Mouse (Mus musculus) hindbrain, embryonic 15.5 days (tissue): ENCODE measurements around the gene Dhrs13. TPM values are rescaled to one million over a fixed set of nuclear protein-coding genes. Genes with fewer than 3 reads are reported as not detected.

Source experiments
- ATAC-seq: fragments of 200-750 bp; cut with Nextera tagmentation; 2 replicates; pipeline ENCODE4 v1.8.0; 2017; ENCODE audit warnings: low read depth, moderate number of reproducible peaks, moderate TSS enrichment; ENCODE audit not compliant: low FRiP score
- H3K27ac ChIP-seq: fragments of 300-500 bp; sonication (generic); replicated peaks from 2 replicates; pipeline ENCODE4 v1.5.1; 2015; ENCODE audit warnings: mild to moderate bottlenecking, inconsistent platforms
- H3K27me3 ChIP-seq: fragments of 300-500 bp; sonication (generic); 2 replicates; pipeline ENCODE4 v1.6.1; 2015; ENCODE audit warnings: control low read depth, inconsistent platforms
- H3K36me3 ChIP-seq: fragments of 300-500 bp; sonication (generic); 2 replicates; pipeline ENCODE4 v1.6.1; 2015; ENCODE audit warnings: control low read depth, inconsistent platforms
- H3K4me1 ChIP-seq: fragments of 300-500 bp; sonication (generic); replicated peaks from 2 replicates; pipeline ENCODE4 v1.6.1; 2015; ENCODE audit warnings: control low read depth, inconsistent platforms
- H3K4me2 ChIP-seq: fragments of 300-500 bp; sonication (generic); 2 replicates; pipeline ENCODE4 v1.6.1; 2015; ENCODE audit warnings: moderate library complexity, mild to moderate bottlenecking, inconsistent platforms
- H3K4me3 ChIP-seq: fragments of 300-500 bp; sonication (generic); 2 replicates; pipeline ENCODE4 v1.5.1; 2015; ENCODE audit warnings: mild to moderate bottlenecking, inconsistent platforms
- H3K9ac ChIP-seq: fragments of 300-500 bp; sonication (generic); 2 replicates; pipeline ENCODE4 v1.6.1; 2015; ENCODE audit warnings: inconsistent platforms
- H3K9me3 ChIP-seq: fragments of 300-500 bp; sonication (generic); 2 replicates; pipeline ENCODE4 v1.6.1; 2016; ENCODE audit warnings: control low read depth, inconsistent platforms
- WGBS: fragments of 180-500 bp; shearing (Covaris S2); methylation state at CpG from one replicate; pipeline ENCODE4 v1.1.7; 2015; 5-methylcytosine and 5-hydroxymethylcytosine counted together
- polyA plus RNA-seq: library from polyadenylated mRNA; unstranded; fragments of >200 nt; fragmentation: Nextera tagmentation; extraction: Ambion mirVana; gene quantifications from 2 replicates; pipeline ENCODE4 v1.2.1, GENCODE M21; 2015

Gene Dhrs13
- polyA plus RNA-seq, 1 experiment from 2014 or later = 55.6 TPM

DNA sequence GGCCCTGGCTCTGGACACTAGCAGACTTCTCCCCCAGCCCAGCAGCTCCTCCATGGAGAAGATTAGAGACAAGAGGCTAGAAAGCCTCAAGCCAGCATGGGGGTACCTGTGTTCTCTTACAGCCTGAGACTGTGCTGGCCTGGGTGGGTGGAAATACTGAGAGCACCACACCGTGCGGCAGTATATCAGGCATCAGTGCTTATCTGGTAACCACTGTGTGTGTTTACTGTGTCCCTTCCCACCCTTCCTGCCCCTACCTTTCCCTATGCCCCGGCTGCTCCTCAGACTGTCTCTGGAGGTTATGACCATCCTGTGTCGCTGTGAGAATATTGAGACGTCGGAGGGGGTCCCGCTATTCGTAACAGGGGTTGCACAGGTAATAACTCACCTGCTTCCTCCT is 21.0 kb downstream of the Dhrs13 start:
- Histone ChIP-seq H3K4me3 (no peak overlapping the region), H3K27me3 (no peaks in the 10 kb centered on the region), H3K9ac (no peak overlapping the region), H3K9me3 (no peaks in the 10 kb centered on the region), H3K27ac (no peak overlapping the region), H3K36me3 (peaks cover 49% of the 10 kb centered on the region), H3K4me2 (no peak overlapping the region), H3K4me1 (no peaks in the 10 kb centered on the region)
- 94% methylated on average over 8 of the region's 8 CpGs for WGBS
- ATAC-seq = no peak

DNA sequence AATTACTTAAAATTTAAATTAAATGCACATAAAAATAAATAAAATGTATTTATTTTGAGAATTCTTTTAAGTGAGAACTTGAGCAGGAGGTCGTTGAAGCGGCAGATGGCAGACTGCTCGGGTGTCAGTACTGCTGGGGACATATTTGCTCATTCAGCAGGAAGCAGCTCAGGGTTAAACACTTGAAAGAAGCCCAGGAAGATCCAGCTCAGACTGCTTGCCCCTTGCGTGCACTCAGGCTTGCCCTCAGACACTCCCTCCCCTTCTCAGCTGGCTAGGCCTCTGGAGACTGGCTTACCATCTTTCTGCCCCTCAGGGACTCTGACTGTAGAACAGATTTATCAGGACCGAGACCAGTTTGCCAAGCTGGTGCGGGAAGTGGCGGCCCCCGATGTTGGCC is 24.9 kb downstream of the Dhrs13 start:
- ATAC-seq = no peak
- Histone ChIP-seq H3K9me3 (no peaks in the 10 kb centered on the region), H3K4me3 (no peak overlapping the region), H3K9ac (no peak overlapping the region), H3K27ac (no peak overlapping the region), H3K4me2 (no peak overlapping the region), H3K36me3 (peaks cover 59% of the 10 kb centered on the region), H3K27me3 (no peaks in the 10 kb centered on the region), H3K4me1 (no peaks in the 10 kb centered on the region)
- 81% methylated on average over 8 of the region's 8 CpGs for WGBS

DNA sequence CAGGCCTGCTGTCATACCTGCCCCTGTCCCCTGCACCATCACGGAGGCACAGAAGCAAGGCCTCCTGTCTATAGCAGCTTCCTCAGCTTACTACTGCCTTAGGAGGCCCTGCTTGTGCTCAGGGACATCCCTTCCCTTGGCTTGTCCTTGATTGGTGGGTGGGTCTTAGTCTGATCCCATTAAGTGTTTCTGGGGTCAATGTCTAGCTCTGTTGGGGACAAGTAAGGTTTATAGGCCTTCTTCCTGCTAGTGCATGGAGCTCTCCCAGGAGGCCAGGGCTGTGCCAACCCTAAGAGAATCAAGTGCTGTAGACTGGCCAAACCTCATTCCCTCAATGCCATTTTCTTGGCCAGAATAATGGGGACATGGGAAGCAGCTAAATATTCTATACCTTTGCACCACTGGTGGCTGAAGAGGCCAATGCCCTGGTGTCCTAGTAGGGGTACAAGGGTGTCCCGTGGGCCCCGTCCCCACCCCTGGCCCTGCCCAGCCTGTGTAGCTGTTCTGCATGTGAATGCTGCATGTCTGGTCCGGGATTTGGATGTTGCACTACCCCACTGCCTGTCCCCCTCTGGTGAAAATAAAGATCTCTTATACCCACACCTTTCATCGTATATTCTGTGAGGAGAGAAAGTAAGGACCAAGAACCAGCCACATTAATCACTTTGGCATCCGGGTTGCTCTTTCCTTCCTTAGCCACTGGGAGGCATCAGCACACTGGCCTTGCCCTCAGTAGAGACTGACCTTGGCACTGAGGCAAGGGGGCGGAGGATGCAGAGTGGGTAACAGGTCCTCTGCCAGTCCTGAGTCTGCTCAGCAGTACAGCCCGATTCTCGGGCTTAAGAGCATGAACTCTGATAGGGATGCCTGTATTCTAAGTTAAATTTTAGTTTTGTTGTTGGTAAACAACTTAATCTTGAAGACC is 28.0 kb downstream of the Dhrs13 start:
- Histone ChIP-seq H3K4me2 (no peak overlapping the region), H3K4me1 (no peaks in the 10 kb centered on the region), H3K4me3 (no peak overlapping the region), H3K27me3 (no peaks in the 10 kb centered on the region), H3K9ac (no peak overlapping the region), H3K27ac (no peak overlapping the region), H3K9me3 (no peaks in the 10 kb centered on the region), H3K36me3 (peaks cover 44% of the 10 kb centered on the region)
- WGBS = 53% methylated on average over 9 of the region's 9 CpGs
- peak; percentile 86 for ATAC-seq

DNA sequence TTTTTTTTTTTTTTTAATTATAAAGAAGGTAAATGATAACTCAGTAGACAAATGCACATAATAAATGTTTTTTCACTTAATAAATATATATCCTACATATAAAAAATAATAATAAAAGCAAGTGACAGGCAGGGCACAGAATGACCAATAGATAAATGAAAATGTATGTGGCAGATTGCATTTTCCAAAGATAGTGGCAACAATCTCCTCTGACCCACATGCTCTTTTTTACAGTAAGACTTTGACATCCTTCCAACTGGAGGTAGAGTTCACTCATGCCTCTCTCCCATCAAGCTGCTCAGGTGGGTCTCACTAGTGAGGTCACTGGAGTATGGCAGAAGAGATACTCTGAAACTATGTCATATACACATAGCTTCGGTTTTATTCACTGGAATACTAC is 30.5 kb downstream of the Dhrs13 start:
- Histone ChIP-seq H3K27me3 (no peaks in the 10 kb centered on the region), H3K4me3 (no peak overlapping the region), H3K27ac (no peak overlapping the region), H3K36me3 (peaks cover 22% of the 10 kb centered on the region), H3K9me3 (no peaks in the 10 kb centered on the region), H3K4me2 (no peak overlapping the region), H3K9ac (no peak overlapping the region), H3K4me1 (no peaks in the 10 kb centered on the region)
- WGBS = 88% methylated on average over 1 of the region's 1 CpGs
- ATAC-seq = no peak

DNA sequence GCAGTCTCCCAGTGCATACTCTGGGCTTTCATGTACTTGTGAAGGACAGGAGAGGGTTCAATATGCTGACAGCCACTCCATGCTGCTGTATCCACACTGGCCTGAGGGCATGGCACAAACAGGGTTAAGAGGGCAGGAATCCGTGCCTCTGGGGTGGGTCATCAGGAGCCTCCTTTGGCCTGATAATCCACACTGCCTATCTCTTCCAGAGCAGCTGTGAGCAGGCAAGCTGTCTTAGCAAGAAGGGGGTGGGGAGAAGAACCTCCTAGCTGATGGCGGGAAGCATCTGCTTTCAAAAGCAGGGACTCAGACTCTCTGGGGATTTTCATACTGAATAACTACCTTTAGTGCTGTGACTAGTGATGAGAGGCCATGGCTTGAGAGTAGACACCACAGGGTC is 33.8 kb downstream of the Dhrs13 start:
- no peaks in the 10 kb centered on the region for H3K27me3 ChIP-seq
- ATAC-seq = no peak
- no peaks in the 10 kb centered on the region for H3K9me3 ChIP-seq
- no peaks in the 10 kb centered on the region for H3K4me1 ChIP-seq
- H3K36me3 ChIP-seq = no peaks in the 10 kb centered on the region
- H3K9ac ChIP-seq = no peak overlapping the region
- H3K4me2 ChIP-seq = no peak overlapping the region
- WGBS = 49% methylated on average over 2 of the region's 2 CpGs
- no peak overlapping the region for H3K4me3 ChIP-seq
- no peak overlapping the region for H3K27ac ChIP-seq

DNA sequence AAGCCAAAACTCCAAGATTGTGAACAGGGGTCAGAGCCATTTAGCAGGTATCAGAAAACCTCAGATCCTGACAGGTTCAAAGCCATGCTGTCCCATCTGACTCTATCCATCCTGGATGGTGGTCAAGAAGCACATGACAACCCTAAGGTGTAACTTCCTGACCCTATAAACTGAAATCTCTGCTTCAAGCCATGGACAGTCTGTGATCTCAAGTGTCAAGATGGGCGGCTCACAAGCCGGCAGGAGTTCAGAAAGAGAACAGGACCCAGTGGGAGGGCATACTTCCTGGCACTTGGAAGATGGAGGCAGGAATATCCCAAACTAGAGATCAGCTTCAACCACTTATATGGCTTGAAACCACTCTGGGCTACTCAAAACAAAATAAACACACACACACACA is 34.6 kb downstream of the Dhrs13 start:
- Histone ChIP-seq H3K27ac (no peak overlapping the region), H3K27me3 (no peaks in the 10 kb centered on the region), H3K4me2 (no peak overlapping the region), H3K9ac (no peak overlapping the region), H3K9me3 (no peaks in the 10 kb centered on the region), H3K36me3 (no peaks in the 10 kb centered on the region), H3K4me1 (no peaks in the 10 kb centered on the region), H3K4me3 (no peak overlapping the region)
- WGBS = 69% methylated on average over 2 of the region's 2 CpGs
- no peak for ATAC-seq

DNA sequence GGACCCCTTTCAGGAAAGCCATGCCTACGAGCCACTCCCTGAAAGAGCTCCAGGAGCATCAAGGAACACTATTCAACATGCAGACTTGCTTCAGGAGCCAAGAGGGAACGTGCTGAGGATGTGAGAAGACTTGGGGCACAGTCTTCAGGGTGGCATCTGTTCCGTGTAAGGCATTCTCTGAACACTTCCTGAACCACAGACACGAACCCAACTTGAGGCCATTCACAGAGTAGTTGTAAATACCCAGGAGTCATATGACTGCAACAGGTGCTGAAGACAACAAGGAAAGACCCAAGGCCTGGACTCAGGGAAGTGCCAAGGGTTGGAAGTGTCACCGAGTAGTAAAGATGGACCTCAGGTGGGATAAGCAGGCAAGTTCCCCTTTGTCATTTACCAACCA is 35.5 kb downstream of the Dhrs13 start:
- H3K4me1 ChIP-seq = no peaks in the 10 kb centered on the region
- no peak overlapping the region for H3K9ac ChIP-seq
- no peaks in the 10 kb centered on the region for H3K27me3 ChIP-seq
- H3K9me3 ChIP-seq = no peaks in the 10 kb centered on the region
- no peak overlapping the region for H3K4me3 ChIP-seq
- WGBS = 77% methylated on average over 5 of the region's 5 CpGs
- ATAC-seq = no peak
- no peak overlapping the region for H3K4me2 ChIP-seq
- H3K36me3 ChIP-seq = peaks cover 5% of the 10 kb centered on the region; the same call in 1 of the 2 replicates
- H3K27ac ChIP-seq = no peak overlapping the region

DNA sequence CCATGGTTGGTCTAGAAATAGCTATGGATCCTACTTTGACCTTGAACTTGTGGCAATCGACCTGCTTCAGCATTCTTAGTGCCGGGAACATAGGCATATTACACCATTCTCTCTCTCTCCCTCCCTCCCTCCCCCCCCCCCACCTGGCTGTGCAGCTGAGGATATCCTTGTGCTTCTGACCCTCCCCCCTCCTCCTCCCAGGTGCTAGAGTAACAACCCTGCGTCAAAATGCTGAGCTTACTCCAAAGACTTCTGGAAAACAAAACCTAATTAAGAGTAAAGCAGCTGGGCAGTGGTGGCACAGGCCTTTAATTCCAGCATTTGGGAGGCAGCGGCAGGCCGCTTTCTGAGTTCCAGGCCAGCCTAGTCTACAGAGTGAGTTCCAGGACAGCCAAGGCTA is 37.0 kb downstream of the Dhrs13 start:
- Histone ChIP-seq H3K4me3 (no peak overlapping the region), H3K9me3 (no peaks in the 10 kb centered on the region), H3K27ac (no peak overlapping the region), H3K4me2 (no peak overlapping the region), H3K9ac (no peak overlapping the region), H3K36me3 (peaks cover 16% of the 10 kb centered on the region; the same call in 1 of the 2 replicates), H3K4me1 (no peaks in the 10 kb centered on the region), H3K27me3 (no peaks in the 10 kb centered on the region)
- 80% methylated on average over 5 of the region's 5 CpGs for WGBS
- ATAC-seq = no peak

DNA sequence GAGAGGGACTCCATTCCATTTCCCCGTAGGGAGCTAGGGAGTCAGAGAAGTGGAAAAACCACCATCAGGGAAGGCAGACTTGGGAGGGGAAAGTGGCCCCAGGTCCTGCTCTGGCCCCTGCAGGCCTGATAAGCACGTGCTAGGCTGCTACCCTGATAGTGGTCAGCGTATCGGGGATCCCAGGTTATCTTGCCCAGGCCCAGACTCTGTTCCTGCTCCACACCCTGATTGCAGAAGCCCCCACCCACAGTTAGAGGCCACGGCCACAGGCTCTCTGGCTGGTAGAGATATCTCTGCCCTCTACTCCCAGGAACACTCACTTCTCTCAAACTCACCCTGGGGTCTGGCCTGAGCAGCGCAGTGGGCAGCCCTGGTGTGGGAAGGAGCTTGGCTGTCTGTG is 37.6 kb downstream of the Dhrs13 start:
- H3K9me3 ChIP-seq = no peaks in the 10 kb centered on the region
- no peaks in the 10 kb centered on the region for H3K4me1 ChIP-seq
- ATAC-seq = no peak
- WGBS = 86% methylated on average over 6 of the region's 6 CpGs
- peaks cover 19% of the 10 kb centered on the region for H3K36me3 ChIP-seq
- H3K27ac ChIP-seq = no peak overlapping the region
- no peak overlapping the region for H3K4me2 ChIP-seq
- no peaks in the 10 kb centered on the region for H3K27me3 ChIP-seq
- no peak overlapping the region for H3K9ac ChIP-seq
- no peak overlapping the region for H3K4me3 ChIP-seq

DNA sequence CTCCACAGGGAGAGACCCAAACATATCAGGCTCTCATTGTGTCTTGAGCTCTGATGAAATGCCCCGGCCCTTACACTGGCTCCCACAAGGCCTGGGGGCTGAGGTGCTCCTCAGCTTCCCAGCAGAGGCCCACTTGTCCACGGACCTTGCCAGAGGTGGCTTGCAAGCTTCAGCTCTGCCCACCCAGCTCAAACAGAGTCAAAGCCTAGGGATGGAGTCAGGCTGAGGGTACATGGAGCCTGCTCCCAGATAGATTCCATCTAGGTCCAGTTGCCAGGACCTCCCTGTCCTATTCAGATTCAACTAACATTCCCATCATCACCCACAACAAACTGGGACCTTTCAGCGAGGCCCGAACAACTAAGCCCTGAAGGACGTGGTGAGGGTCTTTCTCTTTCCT is 39.9 kb downstream of the Dhrs13 start:
- Histone ChIP-seq H3K27me3 (no peaks in the 10 kb centered on the region), H3K4me1 (no peaks in the 10 kb centered on the region), H3K4me2 (no peak overlapping the region), H3K9me3 (no peaks in the 10 kb centered on the region), H3K36me3 (peaks cover 36% of the 10 kb centered on the region), H3K4me3 (no peak overlapping the region), H3K27ac (no peak overlapping the region), H3K9ac (no peak overlapping the region)
- 87% methylated on average over 5 of the region's 5 CpGs for WGBS
- no peak for ATAC-seq

DNA sequence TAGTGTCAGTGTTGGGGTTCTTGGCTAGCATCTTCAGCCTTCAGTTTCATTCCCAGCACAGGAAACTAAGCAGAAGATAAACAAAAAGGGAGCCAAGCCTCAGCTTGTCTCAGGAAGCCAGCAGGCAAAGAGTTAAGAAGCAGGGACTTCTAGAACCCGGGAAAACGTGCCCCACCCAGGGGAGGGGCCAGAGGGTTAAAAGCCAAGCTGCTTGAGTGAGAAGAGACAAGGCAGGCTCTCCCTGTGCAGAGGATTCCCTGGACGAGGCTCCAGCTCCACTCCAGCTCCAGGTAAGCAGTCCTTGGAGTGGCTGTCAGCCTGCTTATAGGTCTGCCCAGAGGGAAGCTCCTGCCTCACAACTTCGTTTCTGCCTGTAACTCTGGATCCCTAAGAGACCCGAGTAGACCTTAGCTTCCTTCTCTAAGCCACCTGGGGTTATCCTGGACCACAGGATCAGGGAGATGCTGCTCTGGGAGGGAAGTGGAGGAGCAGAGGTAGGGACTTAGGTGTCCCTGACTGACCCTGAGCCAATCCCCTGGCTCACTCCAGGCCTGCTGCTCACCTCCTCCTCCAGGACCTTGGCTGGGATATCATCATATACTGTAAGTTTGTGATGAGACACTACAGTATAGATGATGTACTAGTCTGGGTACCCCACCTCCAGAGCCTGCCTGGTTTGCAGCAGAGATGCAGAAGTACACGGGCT is 40.5 kb downstream of the Dhrs13 start:
- Histone ChIP-seq H3K4me1 (no peaks in the 10 kb centered on the region), H3K4me3 (no peak overlapping the region), H3K9ac (no peak overlapping the region), H3K4me2 (no peak overlapping the region), H3K27ac (no peak overlapping the region), H3K36me3 (peaks cover 37% of the 10 kb centered on the region), H3K27me3 (no peaks in the 10 kb centered on the region), H3K9me3 (no peaks in the 10 kb centered on the region)
- ATAC-seq = no peak
- 32% methylated on average over 6 of the region's 6 CpGs for WGBS

DNA sequence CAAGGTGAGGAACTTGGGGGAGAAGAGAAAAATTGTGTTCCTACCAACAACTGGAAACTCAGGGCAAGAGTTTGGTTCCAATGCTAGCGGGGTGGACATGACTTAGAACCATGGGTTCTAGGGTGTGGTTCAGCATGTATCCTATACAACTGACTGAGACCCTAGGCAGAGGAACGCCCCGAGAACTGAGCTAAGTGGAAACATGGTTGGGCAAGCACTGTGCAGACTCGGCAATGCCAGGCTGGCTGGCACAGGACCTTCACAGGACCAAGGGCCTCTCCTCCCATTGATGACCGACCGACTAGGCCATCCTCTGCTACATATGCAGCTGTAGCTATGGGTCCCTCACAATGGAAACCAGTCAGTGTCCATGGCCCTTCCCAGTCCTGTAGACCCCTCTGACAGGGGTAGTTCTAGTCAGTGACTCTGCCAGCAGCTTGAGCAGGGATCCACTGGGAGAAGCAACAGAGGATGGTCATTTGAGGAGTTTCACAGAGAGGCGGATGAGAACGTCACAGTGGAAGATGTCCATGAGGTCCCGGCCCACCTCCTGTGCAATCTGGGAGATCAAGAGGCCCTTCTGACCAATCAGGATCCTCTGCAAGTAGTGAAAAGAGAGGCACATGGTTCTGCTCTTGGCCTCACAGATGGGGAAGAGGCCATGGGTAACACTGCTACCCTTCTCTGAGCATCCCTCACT is 41.6 kb downstream of the Dhrs13 start:
- Histone ChIP-seq H3K4me2 (no peak overlapping the region), H3K9me3 (no peaks in the 10 kb centered on the region), H3K36me3 (peaks cover 37% of the 10 kb centered on the region), H3K4me1 (peaks cover under 1% of the 10 kb centered on the region; the same call in 1 of the 2 replicates), H3K4me3 (no peak overlapping the region), H3K27ac (no peak overlapping the region), H3K9ac (no peak overlapping the region), H3K27me3 (no peaks in the 10 kb centered on the region)
- no peak for ATAC-seq
- 97% methylated on average over 9 of the region's 9 CpGs for WGBS
